Mouse (Mus musculus): ENCODE results near the gene Selenow. TPM values are rescaled to one million over a fixed set of nuclear protein-coding genes. Genes with fewer than 3 reads are reported as not detected.

The Selenow gene
- polyA plus RNA-seq, 1 experiment from 2014 or later = 763 TPM

- no peaks in the 10 kb centered on the region for H3K9me3 ChIP-seq (replicated peaks; ENCODE audit: low read length)
- H3K27ac ChIP-seq = 0 out of 2 replicates have a peak overlapping the region, but pooled peaks have one; percentile 50
- peak; percentile 78 for DNase-seq (ENCODE audit: low spot score)
- WGBS = 11% methylated on average over 19 of the region's 21 CpGs
- H3K4me3 ChIP-seq (replicated peaks; ENCODE audit: low read depth, low read length) = peak overlapping the region; percentile 30
- H3K4me1 ChIP-seq (replicated peaks; ENCODE audit: insufficient read depth, low read length) = 0 out of 2 replicates have a peak, but pooled peaks cover 5% of the 10 kb centered on the region
- no peaks in the 10 kb centered on the region for H3K27me3 ChIP-seq (ENCODE audit: insufficient read depth, low read length)
- H3K9ac ChIP-seq (ENCODE audit: low read depth, low read length) = peak overlapping the region; percentile 44
- peak overlapping the region; percentile 62 for H3K4me2 ChIP-seq (ENCODE audit: low read length)
- H3K36me3 ChIP-seq (ENCODE audit: insufficient read depth, low read length) = 0 out of 2 replicates have a peak, but pooled peaks cover 7% of the 10 kb centered on the region
- no peak for TF ChIP-seq CTCF (IDR thresholded peaks at IDR 0.05; ENCODE audit: low read depth)
- ATAC-seq (replicated peaks; ENCODE audit: low FRiP score, low read depth) = peak; percentile 64
Observed at GRCm38 (mm10) chr7:15954978-15955443, 32.8 kb upstream of the Selenow start.

GRCm38 (mm10) chr7:15954436-15954835 lies 32.2 kb upstream of the Selenow start:
- Histone ChIP-seq H3K27me3 (ENCODE audit: insufficient read depth, low read length) (no peaks in the 10 kb centered on the region), H3K27ac (no peak overlapping the region), H3K4me2 (ENCODE audit: low read length) (no peak overlapping the region), H3K4me3 (replicated peaks; ENCODE audit: low read depth, low read length) (no peak overlapping the region), H3K9me3 (replicated peaks; ENCODE audit: low read length) (no peaks in the 10 kb centered on the region), H3K4me1 (replicated peaks; ENCODE audit: insufficient read depth, low read length) (0 out of 2 replicates have a peak, but pooled peaks cover 5% of the 10 kb centered on the region), H3K9ac (ENCODE audit: low read depth, low read length) (no peak overlapping the region), H3K36me3 (ENCODE audit: insufficient read depth, low read length) (0 out of 2 replicates have a peak, but pooled peaks cover 7% of the 10 kb centered on the region)
- no peak for DNase-seq (ENCODE audit: low spot score)
- no peak for ATAC-seq (replicated peaks; ENCODE audit: low FRiP score, low read depth)
- 92% methylated on average over 7 of the region's 7 CpGs for WGBS
- TF ChIP-seq CTCF (IDR thresholded peaks at IDR 0.05; ENCODE audit: low read depth) = no peak

DNA sequence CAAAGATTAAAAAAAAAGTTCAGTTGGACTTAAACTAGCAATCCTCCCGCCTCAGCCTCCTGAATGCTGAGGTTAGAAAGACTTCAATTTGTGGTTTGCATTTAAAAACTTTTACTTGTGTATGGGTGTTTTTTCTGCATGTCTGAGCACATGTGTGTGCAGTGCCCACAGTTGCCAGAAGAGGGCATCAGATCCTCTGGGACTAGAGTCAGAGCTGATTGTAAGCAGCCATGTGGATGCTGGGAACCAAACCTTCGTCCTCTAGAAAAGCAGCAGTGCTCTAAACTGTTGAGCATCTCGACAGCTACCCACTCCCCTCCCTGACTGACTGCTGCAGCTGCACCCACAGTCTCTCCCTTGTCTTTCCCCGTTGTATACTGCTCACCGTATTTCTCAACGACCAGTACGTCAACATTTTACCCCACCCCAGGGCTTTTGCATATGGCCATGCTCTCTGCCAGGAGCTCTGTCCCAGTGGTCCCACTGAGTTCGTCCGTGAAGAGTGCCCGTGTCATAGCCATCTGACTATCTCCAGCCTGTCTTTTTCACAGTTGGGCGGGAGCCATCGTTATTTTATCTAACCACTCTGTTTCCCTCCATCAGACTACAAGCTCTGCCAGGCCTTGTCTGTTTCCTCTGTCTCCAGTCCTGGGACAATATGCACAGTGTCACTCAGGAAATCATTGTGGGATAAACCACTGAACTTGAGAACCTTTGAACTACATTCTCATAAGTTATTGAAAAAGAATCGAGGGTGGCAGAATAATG lies 31.3 kb upstream of the Selenow start:
- H3K27me3 ChIP-seq (ENCODE audit: insufficient read depth, low read length) = no peaks in the 10 kb centered on the region
- H3K4me3 ChIP-seq (replicated peaks; ENCODE audit: low read depth, low read length) = no peak overlapping the region
- no peak overlapping the region for H3K27ac ChIP-seq
- H3K4me2 ChIP-seq (ENCODE audit: low read length) = no peak overlapping the region
- WGBS = 88% methylated on average over 13 of the region's 13 CpGs
- H3K9me3 ChIP-seq (replicated peaks; ENCODE audit: low read length) = no peaks in the 10 kb centered on the region
- no peak overlapping the region for H3K9ac ChIP-seq (ENCODE audit: low read depth, low read length)
- 0 out of 2 replicates have a peak, but pooled peaks cover 5% of the 10 kb centered on the region for H3K4me1 ChIP-seq (replicated peaks; ENCODE audit: insufficient read depth, low read length)
- ATAC-seq (replicated peaks; ENCODE audit: low FRiP score, low read depth) (no peak), DNase-seq (ENCODE audit: low spot score) (no peak)
- TF ChIP-seq CTCF (IDR thresholded peaks at IDR 0.05; ENCODE audit: low read depth) = peak; percentile 53; the same call in 1 of the 2 replicates
- 0 out of 2 replicates have a peak, but pooled peaks cover 7% of the 10 kb centered on the region for H3K36me3 ChIP-seq (ENCODE audit: insufficient read depth, low read length)

- DNase-seq (ENCODE audit: low spot score) (no peak), ATAC-seq (replicated peaks; ENCODE audit: low FRiP score, low read depth) (no peak)
- Histone ChIP-seq H3K9ac (ENCODE audit: low read depth, low read length) (no peak overlapping the region), H3K4me1 (replicated peaks; ENCODE audit: insufficient read depth, low read length) (peaks cover 5% of the 10 kb centered on the region; the same call in 1 of the 2 replicates), H3K36me3 (ENCODE audit: insufficient read depth, low read length) (0 out of 2 replicates have a peak, but pooled peaks cover 7% of the 10 kb centered on the region), H3K4me2 (ENCODE audit: low read length) (no peak overlapping the region), H3K27me3 (ENCODE audit: insufficient read depth, low read length) (no peaks in the 10 kb centered on the region), H3K9me3 (replicated peaks; ENCODE audit: low read length) (no peaks in the 10 kb centered on the region), H3K4me3 (replicated peaks; ENCODE audit: low read depth, low read length) (no peak overlapping the region), H3K27ac (no peak overlapping the region)
- WGBS = 71% methylated on average over 3 of the region's 3 CpGs
- no peak for TF ChIP-seq CTCF (IDR thresholded peaks at IDR 0.05; ENCODE audit: low read depth)
Observed at GRCm38 (mm10) chr7:15952416-15952815, 30.2 kb upstream of the Selenow start.

- Histone ChIP-seq H3K27me3 (ENCODE audit: insufficient read depth, low read length) (no peaks in the 10 kb centered on the region), H3K27ac (no peak overlapping the region), H3K4me3 (replicated peaks; ENCODE audit: low read depth, low read length) (no peak overlapping the region), H3K4me2 (ENCODE audit: low read length) (no peak overlapping the region), H3K36me3 (ENCODE audit: insufficient read depth, low read length) (0 out of 2 replicates have a peak, but pooled peaks cover 4% of the 10 kb centered on the region), H3K9me3 (replicated peaks; ENCODE audit: low read length) (no peaks in the 10 kb centered on the region), H3K9ac (ENCODE audit: low read depth, low read length) (no peak overlapping the region), H3K4me1 (replicated peaks; ENCODE audit: insufficient read depth, low read length) (peaks cover 2% of the 10 kb centered on the region)
- no peak for TF ChIP-seq CTCF (IDR thresholded peaks at IDR 0.05; ENCODE audit: low read depth)
- DNase-seq (ENCODE audit: low spot score) (no peak), ATAC-seq (replicated peaks; ENCODE audit: low FRiP score, low read depth) (no peak)
- whole genome bisulfite sequencing = 88% methylated on average over 15 of the region's 15 CpGs
Observed at GRCm38 (mm10) chr7:15950008-15950407, 27.8 kb upstream of the Selenow start.

DNA sequence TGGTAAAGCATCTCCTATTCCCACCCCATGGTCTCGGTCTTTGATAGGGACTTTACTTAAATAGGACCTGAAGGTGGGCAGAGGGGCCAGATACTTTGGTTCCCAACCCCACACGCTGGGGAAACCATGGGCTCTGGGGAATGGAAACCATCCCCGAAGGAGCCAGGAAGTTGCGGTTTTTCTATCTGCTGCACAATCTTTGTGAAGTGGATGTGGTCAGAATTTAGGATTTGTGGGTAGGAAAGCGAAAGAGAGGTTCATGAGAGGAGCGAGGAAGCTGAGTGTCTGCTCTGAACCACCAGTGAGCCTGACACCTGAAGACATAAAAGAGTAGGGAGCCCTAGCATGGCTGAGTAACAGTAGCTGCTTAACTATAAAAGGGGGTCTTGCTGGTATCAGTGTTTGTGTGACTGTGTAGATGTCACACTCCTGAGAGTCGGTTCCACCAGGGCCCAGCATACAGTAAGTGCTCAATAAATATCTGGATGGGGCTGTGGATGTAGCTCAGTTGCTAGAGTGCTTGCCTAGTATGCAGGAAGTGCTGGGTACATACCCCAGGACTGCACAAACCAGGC lies 27.1 kb upstream of the Selenow start:
- Histone ChIP-seq H3K9ac (ENCODE audit: low read depth, low read length) (no peak overlapping the region), H3K36me3 (ENCODE audit: insufficient read depth, low read length) (0 out of 2 replicates have a peak, but pooled peaks cover 5% of the 10 kb centered on the region), H3K27me3 (ENCODE audit: insufficient read depth, low read length) (no peaks in the 10 kb centered on the region), H3K9me3 (replicated peaks; ENCODE audit: low read length) (no peaks in the 10 kb centered on the region), H3K4me1 (replicated peaks; ENCODE audit: insufficient read depth, low read length) (no peaks in the 10 kb centered on the region; the same call in none of the 2 replicates), H3K27ac (no peak overlapping the region; the same call in 1 of the 2 replicates), H3K4me2 (ENCODE audit: low read length) (peak overlapping the region; percentile 44; the same call in 1 of the 2 replicates), H3K4me3 (replicated peaks; ENCODE audit: low read depth, low read length) (no peak overlapping the region)
- DNase-seq (ENCODE audit: low spot score) = no peak
- no peak for TF ChIP-seq CTCF (IDR thresholded peaks at IDR 0.05; ENCODE audit: low read depth)
- ATAC-seq (replicated peaks; ENCODE audit: low FRiP score, low read depth) = no peak
- WGBS = 75% methylated on average over 7 of the region's 7 CpGs

All from kidney, postnatal 0 days (tissue).